Mouse (Mus musculus) hindbrain, postnatal 0 days (tissue): Measurements from ENCODE around the gene Slco2a1. TPM values are rescaled to one million over a fixed set of nuclear protein-coding genes. Genes with fewer than 3 reads are reported as not detected.

Experiments
- ATAC-seq: fragments of 200-750 bp; cut with Nextera tagmentation; 2 replicates; pipeline ENCODE4 v1.8.0; 2017; ENCODE audit warnings: mild to moderate bottlenecking, moderate TSS enrichment, moderate library complexity
- DNase-seq: peaks from one replicate; pipeline ENCODE4 v3.0.0-alpha.2; 2015; ENCODE audit warnings: low spot score
- H3K27ac ChIP-seq: fragments of 300-500 bp; sonication (generic); 2 replicates; pipeline ENCODE4 v1.5.1; 2014; ENCODE audit warnings: mild to moderate bottlenecking
- H3K27me3 ChIP-seq: fragments of 300-500 bp; sonication (generic); 2 replicates; pipeline ENCODE4 v1.6.1; 2014; ENCODE audit warnings: low read length, mixed read lengths; ENCODE audit not compliant: insufficient read depth
- H3K36me3 ChIP-seq: fragments of 300-500 bp; sonication (generic); 2 replicates; pipeline ENCODE4 v1.6.1; 2014; ENCODE audit warnings: low read length, mixed read lengths; ENCODE audit not compliant: insufficient read depth
- H3K4me1 ChIP-seq: fragments of 300-500 bp; sonication (generic); 2 replicates; pipeline ENCODE4 v1.6.1; 2014; ENCODE audit warnings: antibody characterized with exemption, low read length, mixed read lengths; ENCODE audit not compliant: insufficient read depth
- H3K4me2 ChIP-seq: fragments of 300-500 bp; sonication (generic); 2 replicates; pipeline ENCODE4 v1.6.1; 2014; ENCODE audit warnings: low read depth, mild to moderate bottlenecking, low read length, moderate library complexity, mixed read lengths
- H3K4me3 ChIP-seq: fragments of 300-500 bp; sonication (generic); 2 replicates; pipeline ENCODE4 v1.5.1; 2014; ENCODE audit warnings: low read length
- H3K9ac ChIP-seq: fragments of 300-500 bp; sonication (generic); replicated peaks from 2 replicates; pipeline ENCODE4 v1.6.1; 2014; ENCODE audit warnings: mild to moderate bottlenecking, low read length, moderate library complexity, mixed read lengths
- H3K9me3 ChIP-seq: fragments of 300-500 bp; sonication (generic); 2 replicates; pipeline ENCODE4 v1.6.1; 2016; ENCODE audit warnings: low read length, mixed read lengths
- CTCF ChIP-seq: IDR thresholded peaks from 2 replicates; pipeline ENCODE4 v1.5.1; 2016; ENCODE audit warnings: antibody characterized with exemption, control low read depth, low read depth
- WGBS: fragments of 180-500 bp; shearing (Covaris S2); extraction: QIAGEN DNeasy Blood & Tissue Kit; methylation state at CpG from one replicate; pipeline ENCODE4 v1.1.7; 2014; 5-methylcytosine and 5-hydroxymethylcytosine counted together
- polyA plus RNA-seq: library from polyadenylated mRNA; unstranded; fragments of >200 nt; fragmentation: Nextera tagmentation; extraction: Ambion mirVana; gene quantifications from 2 replicates; pipeline ENCODE4 v1.2.1, GENCODE M21; 2015
- total RNA-seq: library from RNA; depleted of rRNA; stranded (reverse); fragments of >200 nt; gene quantifications from 2 replicates; pipeline ENCODE4 v1.2.3, GENCODE M21; 2014

The Slco2a1 gene
- total and polyA plus RNA-seq, 2 experiments from 2014 or later: 4.8 to 6.3 TPM

GRCm38 (mm10) chr9:103049049-103049511 is 60.6 kb downstream of the Slco2a1 start:
- ATAC-seq (no peak), DNase-seq (no peak)
- Histone ChIP-seq H3K9me3 (no peaks in the 10 kb centered on the region), H3K4me1 (no peaks in the 10 kb centered on the region), H3K27ac (no peak overlapping the region), H3K4me3 (no peak overlapping the region), H3K4me2 (no peak overlapping the region), H3K36me3 (no peaks in the 10 kb centered on the region), H3K27me3 (no peaks in the 10 kb centered on the region), H3K9ac (no peak overlapping the region)
- WGBS: 81% methylated on average over 7 of the region's 7 CpGs
- TF ChIP-seq CTCF: no peak

GRCm38 (mm10) chr9:103053829-103054228 is 65.3 kb downstream of the Slco2a1 start:
- no peaks in the 10 kb centered on the region for H3K9me3 ChIP-seq
- no peak overlapping the region for H3K4me2 ChIP-seq
- ATAC-seq (no peak), DNase-seq (no peak)
- no peak overlapping the region for H3K27ac ChIP-seq
- H3K4me3 ChIP-seq: no peak overlapping the region
- no peak overlapping the region for H3K9ac ChIP-seq
- no peaks in the 10 kb centered on the region for H3K36me3 ChIP-seq
- H3K4me1 ChIP-seq: no peaks in the 10 kb centered on the region
- WGBS: 75% methylated on average over 7 of the region's 7 CpGs
- no peak for TF ChIP-seq CTCF
- H3K27me3 ChIP-seq: no peaks in the 10 kb centered on the region

DNA sequence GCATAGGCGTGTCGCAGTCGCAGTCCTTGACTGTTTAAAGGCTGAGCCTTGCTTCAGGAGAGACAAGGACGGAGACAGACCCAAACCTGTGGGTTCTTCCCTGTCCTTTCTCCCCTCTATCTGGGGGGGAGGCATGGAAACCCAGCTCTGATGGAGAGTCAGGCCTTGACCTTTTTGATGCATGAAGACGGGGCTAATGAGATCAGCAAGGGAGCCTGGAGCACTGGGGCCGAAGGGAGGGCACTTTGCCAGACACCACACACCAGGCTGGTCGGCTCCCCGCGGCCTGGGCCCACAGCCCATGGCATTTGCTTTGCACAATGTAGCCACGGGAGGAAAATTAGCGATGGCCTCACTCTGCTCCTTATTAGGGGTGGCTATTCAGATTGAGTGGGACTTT is 66.5 kb downstream of the Slco2a1 start:
- DNase-seq: peak; percentile 13
- ATAC-seq: no peak
- 49% methylated on average over 11 of the region's 11 CpGs for WGBS

DNA sequence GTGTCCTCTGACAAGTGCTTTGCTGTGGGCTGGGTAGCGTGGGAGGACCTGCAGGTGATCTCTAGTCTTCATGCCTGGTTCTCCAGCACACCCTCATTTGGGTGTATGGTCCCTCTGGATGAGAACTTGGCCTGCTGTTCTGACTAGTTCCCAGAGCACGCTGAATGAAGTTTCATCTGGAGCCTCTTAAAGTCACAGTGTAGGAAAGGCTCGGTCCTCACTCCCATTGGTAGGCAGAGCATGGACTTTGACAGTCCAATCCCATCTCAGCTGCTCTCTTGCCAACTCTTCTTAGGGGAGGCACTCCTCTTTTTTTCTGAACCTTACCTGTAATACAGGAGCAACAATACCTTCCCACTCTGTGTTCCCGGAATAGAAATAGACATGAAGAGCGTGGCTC is 67.7 kb downstream of the Slco2a1 start:
- no peak for ATAC-seq
- no peaks in the 10 kb centered on the region for H3K27me3 ChIP-seq

More for the DNA sequence above, 66.5 kb downstream of the Slco2a1 start:
- no peaks in the 10 kb centered on the region for H3K36me3 ChIP-seq
- no peak overlapping the region for H3K4me3 ChIP-seq
- H3K9ac ChIP-seq: no peak overlapping the region
- no peaks in the 10 kb centered on the region for H3K27me3 ChIP-seq
- no peak for TF ChIP-seq CTCF
- H3K4me2 ChIP-seq: no peak overlapping the region
- no peaks in the 10 kb centered on the region for H3K4me1 ChIP-seq
- H3K27ac ChIP-seq: no peak overlapping the region
- no peaks in the 10 kb centered on the region for H3K9me3 ChIP-seq

DNA sequence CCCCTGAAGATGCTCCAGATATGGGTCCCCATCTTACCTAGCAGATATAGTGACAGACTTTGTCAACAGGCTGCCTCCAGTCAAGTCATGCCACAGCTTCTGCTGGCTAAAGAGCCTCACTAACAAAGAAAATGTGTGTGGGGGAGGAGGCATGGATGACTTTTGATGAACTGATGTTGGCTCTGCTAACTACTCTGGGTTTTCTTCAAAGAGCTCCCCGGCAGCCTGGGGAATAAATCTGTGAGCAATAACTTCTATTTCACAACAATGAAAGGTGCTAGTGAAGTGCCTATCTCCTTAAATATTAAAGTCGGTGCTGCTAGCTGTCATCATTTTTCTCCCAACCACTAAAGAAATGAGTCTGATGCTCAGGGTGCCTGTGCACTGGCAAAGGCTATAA is 72.0 kb downstream of the Slco2a1 start:
- WGBS: 78% methylated on average over 2 of the region's 2 CpGs
- Histone ChIP-seq H3K4me1 (no peaks in the 10 kb centered on the region), H3K27me3 (no peaks in the 10 kb centered on the region), H3K9me3 (no peaks in the 10 kb centered on the region), H3K4me2 (no peak overlapping the region), H3K9ac (no peak overlapping the region), H3K27ac (no peak overlapping the region), H3K4me3 (no peak overlapping the region), H3K36me3 (no peaks in the 10 kb centered on the region)
- DNase-seq: no peak
- TF ChIP-seq CTCF: no peak
- ATAC-seq: no peak

More for the DNA sequence above, 67.7 kb downstream of the Slco2a1 start:
- no peak for DNase-seq
- TF ChIP-seq CTCF: no peak
- Histone ChIP-seq H3K27ac (no peak overlapping the region), H3K36me3 (no peaks in the 10 kb centered on the region), H3K4me2 (no peak overlapping the region), H3K9ac (no peak overlapping the region), H3K4me3 (no peak overlapping the region), H3K4me1 (no peaks in the 10 kb centered on the region), H3K9me3 (no peaks in the 10 kb centered on the region)
- WGBS: 94% methylated on average over 5 of the region's 5 CpGs

GRCm38 (mm10) chr9:103061471-103062053 is 73.0 kb downstream of the Slco2a1 start:
- no peak for TF ChIP-seq CTCF
- 80% methylated on average over 5 of the region's 5 CpGs for WGBS

DNA sequence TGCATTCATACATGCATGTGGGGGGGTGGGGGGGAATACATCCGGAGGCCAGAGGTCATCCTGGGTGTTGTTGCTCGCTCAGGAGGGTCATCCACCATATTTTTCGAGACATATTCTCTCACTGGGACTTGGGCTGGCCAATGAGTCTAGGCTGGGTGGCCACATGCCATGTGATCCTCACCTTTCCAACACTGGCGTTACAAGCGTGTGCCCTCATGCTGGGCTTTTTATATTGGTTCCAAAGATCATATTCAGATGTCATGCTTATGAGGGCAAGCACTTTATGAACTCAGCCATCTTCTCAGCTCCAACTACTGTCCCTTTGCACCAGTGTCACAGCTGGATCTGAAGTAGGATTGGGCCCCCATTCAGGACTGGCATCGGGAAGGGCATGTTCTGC is 75.1 kb downstream of the Slco2a1 start:
- Histone ChIP-seq H3K9ac (no peak overlapping the region), H3K9me3 (no peaks in the 10 kb centered on the region), H3K4me2 (no peak overlapping the region), H3K36me3 (no peaks in the 10 kb centered on the region), H3K4me1 (peaks cover 8% of the 10 kb centered on the region; the same call in 1 of the 2 replicates), H3K27me3 (no peaks in the 10 kb centered on the region), H3K27ac (no peak overlapping the region), H3K4me3 (no peak overlapping the region)
- 91% methylated on average over 6 of the region's 6 CpGs for WGBS
- no peak for ATAC-seq
- DNase-seq: no peak
- no peak for TF ChIP-seq CTCF

More at GRCm38 (mm10) chr9:103061471-103062053, 73.0 kb downstream of the Slco2a1 start:
- DNase-seq: no peak
- Histone ChIP-seq H3K4me1 (no peaks in the 10 kb centered on the region), H3K4me2 (no peak overlapping the region), H3K27ac (no peak overlapping the region), H3K4me3 (no peak overlapping the region), H3K36me3 (no peaks in the 10 kb centered on the region), H3K9ac (no peak overlapping the region), H3K9me3 (no peaks in the 10 kb centered on the region), H3K27me3 (no peaks in the 10 kb centered on the region)
- ATAC-seq: no peak
